Mouse (Mus musculus): ENCODE results near the gene Gstt4.
"Not testable (repeated sequence)": the region's sequence is repeated elsewhere in the genome, so short reads cannot be mapped to it uniquely, and the experiment has no call there.

Gene Gstt4

GRCm38 (mm10) chr10:75789841-75790240 is 32.5 kb downstream of the Gstt4 start:
- DNase-seq (ENCODE audit: low spot score), result no peak

GRCm38 (mm10) chr10:75789081-75789735 is 33.1 kb downstream of the Gstt4 start:
- DNase-seq (ENCODE audit: low spot score), result no peak

GRCm38 (mm10) chr10:75788277-75788676 is 34.1 kb downstream of the Gstt4 start:
- no peak for DNase-seq (ENCODE audit: low spot score)

- no peak for DNase-seq (ENCODE audit: low spot score)
Observed at GRCm38 (mm10) chr10:75785442-75785841, 36.9 kb downstream of the Gstt4 start.

GRCm38 (mm10) chr10:75780769-75781578 is 41.4 kb downstream of the Gstt4 start, which contains the start of the genes Gm20441 and Gstt3:
Gm20441 (minus strand) TSS chr10:75780954.
Gstt3 (minus strand) TSS chr10:75781414.
- peak; percentile 57 for DNase-seq (ENCODE audit: low spot score)

- no peak for DNase-seq (ENCODE audit: low spot score)
Observed at GRCm38 (mm10) chr10:75779206-75780174, 42.9 kb downstream of the Gstt4 start.

- no peak for DNase-seq (ENCODE audit: low spot score)
Observed at GRCm38 (mm10) chr10:75777885-75778284, 44.5 kb downstream of the Gstt4 start.

GRCm38 (mm10) chr10:75776562-75776961 is 45.8 kb downstream of the Gstt4 start:
- DNase-seq (ENCODE audit: low spot score), result no peak

GRCm38 (mm10) chr10:75774587-75774986 is 47.8 kb downstream of the Gstt4 start:
- DNase-seq (ENCODE audit: low spot score), result no peak

GRCm38 (mm10) chr10:75774102-75774501 is 48.2 kb downstream of the Gstt4 start:
- no peak for DNase-seq (ENCODE audit: low spot score)

- peak; percentile 80 for DNase-seq (ENCODE audit: low spot score)
Observed at GRCm38 (mm10) chr10:75772795-75773664, 49.3 kb downstream of the Gstt4 start, which contains the start of gene Ddt. Ddt (minus strand) TSS chr10:75773414.

GRCm38 (mm10) chr10:75767756-75768155 is 54.6 kb downstream of the Gstt4 start:
- DNase-seq (ENCODE audit: low spot score), result not testable (repeated sequence)

- DNase-seq (ENCODE audit: low spot score), result no peak
Observed at GRCm38 (mm10) chr10:75766856-75767255, 55.5 kb downstream of the Gstt4 start.

All from ovary, postnatal 36 days (tissue).